Mouse (Mus musculus): Measurements from ENCODE around the gene Cyfip2.

Gene Cyfip2

DNA sequence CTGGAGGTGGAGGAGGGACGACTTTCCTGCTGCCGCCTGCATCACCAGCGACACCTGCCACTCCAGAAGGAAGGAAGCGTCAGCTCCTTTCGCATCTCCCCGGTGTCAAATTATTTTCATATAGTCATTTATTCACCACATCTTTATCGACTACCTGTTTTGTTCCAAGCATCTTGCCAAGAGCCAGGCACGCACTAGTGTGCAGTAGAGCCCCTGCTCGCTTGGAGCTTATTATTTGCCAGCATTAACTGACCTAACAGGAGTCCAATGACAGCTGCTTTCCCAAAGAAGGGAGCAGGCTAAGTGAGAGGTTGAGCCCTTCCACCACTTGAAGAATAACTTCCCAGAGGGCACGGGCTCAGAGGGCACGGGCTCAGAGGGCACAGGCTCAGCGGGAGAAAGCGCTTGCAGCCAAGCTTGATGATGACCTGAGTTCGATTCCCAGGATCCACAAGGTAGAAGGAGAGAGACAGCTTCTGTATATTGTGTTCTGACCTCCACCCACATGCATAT lies at the start of gene Cyfip2:
TSS of gene Cyfip2 (minus strand) at position 337 of the 513 bp plus-strand sequence.
- DNase-seq (ENCODE audit: inconsistent age in 2 of 2, low spot score in 1 of 2), result no peak

DNA sequence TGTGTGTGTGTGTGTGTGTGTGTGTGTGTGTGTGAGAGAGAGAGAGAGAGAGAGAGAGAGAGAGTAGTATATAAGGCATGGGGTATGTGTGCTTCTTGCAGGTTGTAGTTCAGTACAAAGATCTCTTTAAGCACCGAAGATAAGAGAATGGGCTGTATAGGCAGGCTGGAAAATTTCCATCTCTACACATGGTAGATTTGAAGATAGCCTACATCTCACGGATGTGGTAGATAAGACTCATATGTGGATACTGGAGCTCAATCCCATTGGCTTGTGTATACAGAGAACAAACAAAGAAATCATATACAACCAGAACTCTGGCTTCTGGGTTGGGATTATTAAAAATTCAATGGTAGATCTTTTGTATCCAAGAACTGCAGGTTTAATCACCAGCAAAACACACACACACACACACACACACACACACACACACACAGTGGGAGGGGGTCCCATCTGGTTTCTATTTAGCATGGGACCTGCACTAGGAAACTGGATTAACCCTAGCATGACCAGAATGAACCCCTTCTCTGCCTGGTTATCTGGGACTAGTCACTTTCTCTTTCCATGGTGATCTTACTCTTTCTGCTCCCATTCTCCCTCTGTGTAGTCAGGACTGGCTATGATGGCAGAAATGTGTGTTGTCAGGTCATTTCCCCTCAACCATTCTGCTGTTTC lies 48.5 kb upstream of the Cyfip2 start:
- no peak for DNase-seq (ENCODE audit: inconsistent age in 2 of 2, low spot score in 1 of 2)

DNA sequence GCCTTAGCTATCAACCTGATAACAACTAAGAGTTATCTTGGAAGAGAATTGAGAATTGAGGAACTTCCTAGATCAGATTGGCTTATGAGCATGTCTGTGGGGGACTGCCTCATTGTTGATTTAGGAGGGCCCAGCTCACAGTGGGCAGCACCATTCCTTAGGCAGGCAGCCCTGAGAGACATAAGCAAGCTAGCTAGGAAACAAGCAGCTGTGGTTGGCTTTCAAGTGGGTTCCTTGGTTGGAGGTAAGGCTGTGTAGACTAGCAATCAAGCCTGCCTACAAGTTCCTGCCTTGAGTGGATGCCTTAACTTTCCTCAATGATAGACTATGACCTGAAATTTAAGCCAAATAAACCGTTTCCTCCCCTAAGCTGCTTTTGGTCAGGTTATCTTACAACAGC lies 45.7 kb upstream of the Cyfip2 start:
- no peak for DNase-seq (ENCODE audit: inconsistent age in 2 of 2, low spot score in 1 of 2)

DNA sequence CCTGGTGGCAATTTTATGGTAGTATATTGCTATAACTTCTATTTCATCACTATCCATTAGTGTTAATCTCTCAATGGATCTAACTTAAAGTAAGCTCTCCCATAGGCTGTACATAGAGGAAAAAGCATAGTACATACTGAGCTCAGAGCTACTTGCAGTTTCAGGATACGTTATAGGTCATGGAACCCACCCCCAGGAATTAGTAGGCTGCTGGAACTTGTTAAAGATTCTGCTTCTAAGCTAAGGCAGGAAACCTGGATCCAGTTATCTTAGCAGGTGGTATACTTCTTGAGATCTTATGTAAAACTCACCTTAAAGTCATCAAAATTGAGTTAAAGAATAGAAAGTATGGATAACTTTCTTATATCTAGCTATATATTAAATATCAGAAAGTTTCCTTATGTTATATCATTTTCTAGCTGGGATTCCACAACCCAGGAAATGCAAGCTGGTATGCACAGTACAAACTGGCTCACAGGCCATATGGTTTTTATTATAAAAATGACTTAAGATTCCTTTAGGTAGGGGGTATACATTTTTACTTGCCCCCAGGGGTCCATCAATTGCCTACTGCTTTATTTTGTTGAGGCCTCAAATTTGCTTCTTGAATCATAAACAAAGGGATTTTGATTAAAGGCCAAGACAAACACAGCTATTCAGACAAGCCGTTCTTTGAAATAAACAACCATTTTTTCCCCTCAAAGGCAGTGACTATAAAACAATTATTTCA lies 37.2 kb upstream of the Cyfip2 start:
- no peak for DNase-seq (ENCODE audit: inconsistent age in 2 of 2, low spot score in 1 of 2)

DNA sequence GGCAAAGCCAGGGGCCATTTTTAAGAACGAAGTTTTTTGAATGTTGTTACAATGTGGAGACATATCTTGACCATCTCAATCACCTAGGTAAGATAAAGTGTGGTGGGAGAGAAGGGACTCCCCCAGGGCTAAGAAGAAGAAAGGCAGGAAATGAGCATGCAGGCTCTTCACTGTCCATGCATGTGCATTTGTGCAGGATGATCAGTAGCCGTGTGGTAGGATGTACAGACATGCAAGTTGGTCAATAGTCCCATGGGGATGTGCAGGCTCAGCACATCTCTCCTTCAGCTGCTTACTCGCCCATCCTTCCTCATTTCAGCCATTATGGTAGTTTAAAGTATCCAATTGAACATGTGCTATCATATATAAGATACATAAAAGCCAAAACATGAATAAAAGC lies 35.8 kb upstream of the Cyfip2 start:
- no peak for DNase-seq (ENCODE audit: inconsistent age in 2 of 2, low spot score in 1 of 2)

DNA sequence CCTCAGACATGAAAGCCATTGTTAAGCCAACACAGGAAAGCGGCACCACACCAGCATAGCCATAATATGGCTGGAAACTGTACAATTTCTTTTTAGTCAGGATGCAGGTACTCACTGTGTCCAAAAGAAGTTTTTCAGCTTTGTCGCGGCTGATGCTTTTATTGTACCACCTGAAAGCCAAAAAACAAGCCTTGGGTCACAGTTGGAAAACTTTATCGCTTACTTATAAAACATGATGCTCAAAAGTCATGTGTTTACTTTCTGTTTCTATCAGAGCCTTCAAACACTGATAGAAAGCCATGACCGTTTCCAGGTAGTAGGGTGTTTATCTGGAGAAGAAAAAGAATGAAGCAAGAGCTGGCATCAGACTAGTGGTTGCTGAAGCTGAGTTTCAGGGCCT lies 35.1 kb upstream of the Cyfip2 start:
- no peak for DNase-seq (ENCODE audit: inconsistent age in 2 of 2, low spot score in 1 of 2)

DNA sequence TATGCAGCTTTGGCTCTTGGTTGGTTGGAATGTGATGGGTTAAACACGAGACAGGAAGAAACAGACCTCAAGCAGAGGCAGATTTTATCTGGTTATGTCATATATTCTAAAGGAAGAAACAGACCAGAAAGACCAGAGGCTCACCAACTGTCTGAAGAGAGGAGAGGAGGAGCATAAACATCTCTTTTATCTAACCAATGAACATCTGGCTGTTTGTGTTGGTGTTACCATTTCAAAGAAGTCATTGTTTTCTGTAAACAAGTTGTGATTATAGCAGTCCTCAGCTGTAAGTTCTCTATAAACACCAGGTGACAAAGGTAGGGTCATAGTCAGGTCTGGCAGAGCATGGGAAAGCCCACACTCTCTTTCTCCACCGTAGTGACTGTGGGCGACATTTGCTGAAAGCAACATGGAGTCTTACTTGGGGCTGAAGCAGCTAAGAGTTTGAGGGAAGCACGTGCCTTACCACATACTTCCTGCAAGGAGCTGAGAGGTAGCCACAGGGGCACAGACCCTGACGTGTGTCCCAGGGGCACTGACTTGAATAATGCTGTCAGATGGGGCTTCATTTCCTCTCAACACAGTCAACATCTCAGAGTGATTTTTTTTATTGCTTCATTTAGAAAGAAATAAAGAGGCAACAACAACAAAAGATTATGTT lies 31.4 kb upstream of the Cyfip2 start:
- no peak for DNase-seq (ENCODE audit: inconsistent age in 2 of 2, low spot score in 1 of 2)

DNA sequence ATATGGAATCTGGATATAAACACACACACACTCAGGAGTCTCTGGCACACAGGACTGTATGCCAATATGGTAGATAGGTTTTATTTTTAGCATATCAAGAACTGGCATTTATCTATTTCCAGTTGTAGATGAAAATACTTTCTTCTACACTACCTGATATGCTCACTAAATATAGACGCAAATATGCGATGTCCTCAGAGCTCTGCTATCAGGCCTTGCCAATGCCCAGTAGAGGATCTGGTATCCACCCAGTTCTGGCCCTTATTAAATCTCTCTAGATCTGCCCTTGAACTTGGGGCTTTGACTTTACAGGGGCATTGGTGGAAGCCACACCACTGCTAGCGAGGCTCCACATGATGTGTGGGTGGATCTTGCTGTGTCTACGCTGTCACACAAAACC lies 29.3 kb upstream of the Cyfip2 start:
- DNase-seq (ENCODE audit: inconsistent age in 2 of 2, low spot score in 1 of 2), result no peak

DNA sequence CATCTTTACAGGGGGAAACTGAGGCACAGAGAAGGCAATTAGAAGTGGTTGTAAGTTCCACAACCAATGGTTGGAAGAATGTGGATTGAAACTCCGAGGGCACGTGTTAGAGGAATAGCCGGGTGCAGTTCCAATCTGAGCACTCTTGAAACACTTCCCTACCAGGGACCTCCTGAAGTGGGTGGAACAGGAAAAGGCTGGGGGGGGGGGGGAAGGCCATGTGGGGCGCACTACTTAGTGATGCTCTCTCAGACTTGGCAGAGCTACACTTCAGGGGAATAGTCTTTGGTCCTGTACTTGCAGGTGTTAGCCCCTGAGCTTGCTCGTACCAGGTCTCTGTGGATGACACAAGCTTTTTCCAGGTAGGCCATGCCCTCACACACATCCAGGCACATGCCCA lies 23.4 kb upstream of the Cyfip2 start:
- no peak for DNase-seq (ENCODE audit: inconsistent age in 2 of 2, low spot score in 1 of 2)

DNA sequence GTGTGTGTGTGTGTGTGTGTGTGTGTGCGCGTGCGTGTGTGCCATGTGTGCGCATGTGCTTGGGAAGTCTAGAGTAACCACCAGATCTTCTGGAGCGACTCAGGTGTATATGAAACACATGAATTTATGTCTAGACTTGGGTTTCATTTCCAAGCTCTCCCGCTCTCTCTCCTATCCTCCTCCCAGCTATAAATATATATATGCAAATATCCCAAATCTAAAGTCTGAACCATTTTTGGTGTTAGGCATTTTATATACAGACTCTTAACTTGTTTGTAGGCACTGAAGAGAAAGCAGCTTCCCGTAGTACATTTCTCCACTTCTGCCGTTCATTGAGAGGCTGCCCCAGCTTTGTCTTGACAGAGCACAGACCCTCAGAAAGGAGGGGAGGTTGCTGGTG lies 19.6 kb upstream of the Cyfip2 start:
- no peak for DNase-seq (ENCODE audit: inconsistent age in 2 of 2, low spot score in 1 of 2)

DNA sequence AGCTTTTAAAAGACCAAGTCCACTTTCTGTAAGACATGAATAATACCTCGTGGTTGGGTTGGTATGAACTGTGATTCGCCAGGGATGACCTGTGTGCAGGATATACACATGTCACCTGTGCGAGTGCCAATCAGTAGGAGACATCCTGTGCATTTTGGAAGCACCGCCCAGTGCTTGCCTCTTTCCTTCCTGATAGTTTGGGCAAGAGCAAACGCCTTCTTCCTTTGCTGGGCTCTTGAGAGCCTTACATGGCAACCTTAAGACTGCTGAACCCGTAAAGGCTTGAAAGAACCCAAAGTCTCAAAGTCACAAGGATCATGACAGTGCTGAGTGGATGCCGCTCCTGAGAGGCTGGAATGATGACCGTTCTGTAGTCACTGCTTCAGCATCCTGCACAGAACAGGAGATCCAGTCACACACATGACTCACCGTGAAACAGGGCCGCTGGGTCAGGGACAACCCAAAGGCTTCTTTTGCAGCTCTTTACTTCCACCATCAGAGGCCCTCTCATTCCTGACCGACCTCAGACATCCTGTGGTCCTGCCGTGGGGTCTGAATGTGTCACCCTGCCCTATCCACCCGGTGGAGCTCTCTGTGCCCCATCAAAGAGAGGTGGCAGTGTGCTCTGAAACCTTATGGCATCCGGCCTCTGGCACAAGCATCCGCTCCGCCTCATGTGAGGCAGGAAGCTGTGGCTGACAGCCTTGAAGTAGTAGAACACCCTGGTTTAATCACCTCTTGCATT lies 13.8 kb upstream of the Cyfip2 start:
- peak; percentile 75 to 86 for DNase-seq (ENCODE audit: inconsistent age in 2 of 2, low spot score in 1 of 2)

DNA sequence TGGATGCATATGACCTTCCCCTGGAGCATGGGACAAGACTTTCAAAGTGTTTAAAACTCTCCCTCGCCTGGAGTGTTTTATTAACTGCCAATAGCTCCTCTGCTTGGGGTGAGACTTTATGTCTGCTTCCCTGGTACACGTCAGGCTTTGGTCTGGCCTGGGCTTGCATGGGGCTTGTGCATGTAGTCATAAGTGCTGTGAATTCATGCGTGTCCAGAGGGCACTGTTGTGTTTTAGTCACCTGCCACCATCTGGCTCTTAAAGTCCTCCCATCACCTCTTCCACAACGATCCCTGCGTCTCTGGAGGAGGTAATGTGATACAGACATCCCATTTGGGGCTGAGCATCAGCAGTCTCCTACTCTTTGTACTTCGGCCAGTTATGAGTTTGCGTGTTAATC lies 8.9 kb upstream of the Cyfip2 start:
- DNase-seq (ENCODE audit: inconsistent age in 2 of 2, low spot score in 1 of 2), result no peak

DNA sequence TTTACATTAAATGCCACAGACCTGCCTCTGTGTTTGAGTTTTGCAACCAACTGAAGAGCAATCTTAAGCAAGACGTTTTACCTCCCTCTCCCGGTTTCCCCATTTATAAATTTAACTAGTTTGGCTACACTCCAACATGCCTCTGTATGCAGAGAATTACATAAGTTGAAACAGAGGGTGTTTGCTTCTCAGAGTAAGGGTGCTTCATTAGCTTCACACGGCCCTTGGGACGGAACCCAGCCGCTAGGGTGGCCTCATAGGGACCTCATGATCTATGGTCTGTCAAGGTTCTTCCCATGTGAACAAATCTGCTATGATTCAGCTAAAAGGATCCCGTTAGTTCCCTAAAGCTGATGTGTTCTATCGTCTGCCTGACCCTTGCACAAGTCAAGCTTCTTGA lies 1.9 kb upstream of the Cyfip2 start:
- peak; percentile 23 to 61 for DNase-seq (ENCODE audit: inconsistent age in 2 of 2, low spot score in 1 of 2)

DNA sequence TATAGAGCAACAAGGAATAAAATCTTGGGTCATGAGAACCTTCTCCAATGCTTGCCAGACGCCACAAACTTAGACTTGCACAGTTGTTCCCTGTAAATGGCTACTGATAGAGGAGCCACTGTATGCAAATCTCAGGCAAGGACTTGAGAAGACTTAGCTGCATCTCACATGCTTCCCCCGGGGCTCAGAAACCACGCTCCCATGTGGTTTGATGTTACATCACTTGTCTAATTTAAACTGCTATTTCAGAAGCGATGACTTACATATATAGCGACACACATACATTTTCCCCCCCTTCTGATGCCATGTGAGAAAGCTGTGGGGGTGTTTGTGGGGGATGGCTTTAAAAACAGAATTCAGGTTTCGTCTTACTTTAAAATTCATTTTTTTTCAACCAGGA lies 1.2 kb upstream of the Cyfip2 start:
- no peak for DNase-seq (ENCODE audit: inconsistent age in 2 of 2, low spot score in 1 of 2)

DNA sequence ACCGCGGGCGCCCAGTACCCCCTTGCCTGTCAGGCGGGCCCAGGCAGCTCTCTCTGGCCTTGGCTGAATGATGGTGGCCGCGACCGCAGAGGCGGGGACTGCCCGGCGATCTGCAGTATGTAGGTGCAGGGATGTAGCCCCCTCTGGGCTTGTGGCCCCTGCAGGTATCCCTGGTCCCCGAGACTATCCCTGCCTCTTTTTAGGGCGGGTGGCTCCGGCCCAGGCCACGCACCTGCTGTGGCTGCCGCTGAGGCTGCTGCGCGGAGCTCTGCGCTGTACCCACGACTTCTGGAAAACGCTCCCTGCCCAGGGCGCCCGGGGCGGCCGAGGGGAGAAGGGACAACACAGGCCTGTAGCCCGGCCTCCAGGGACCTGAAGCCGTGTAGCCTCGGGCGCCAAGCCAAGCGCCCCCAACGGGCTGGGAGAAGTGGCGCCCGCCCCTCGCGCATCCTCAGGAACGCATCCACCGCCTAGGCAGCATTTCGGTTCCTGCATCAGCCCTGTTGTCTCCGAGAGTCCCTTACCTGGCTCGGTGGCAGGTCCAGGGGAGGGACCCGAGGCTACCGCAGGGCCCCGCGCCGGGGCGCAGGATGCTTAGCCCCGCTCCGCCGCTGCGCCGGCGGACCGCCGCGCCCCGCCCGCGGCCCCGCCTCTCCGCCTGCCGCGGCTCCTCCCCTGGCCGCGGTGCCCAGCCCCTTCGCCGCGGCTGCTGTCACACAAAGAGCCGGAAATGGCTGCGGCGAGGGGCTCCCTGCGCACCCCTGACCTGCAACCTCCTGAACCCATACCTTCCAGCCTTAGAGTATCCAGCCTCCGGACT lies 746 bp downstream of the Cyfip2 start:
- DNase-seq (ENCODE audit: inconsistent age in 2 of 2, low spot score in 1 of 2), result peak; percentile 73 to 88

DNA sequence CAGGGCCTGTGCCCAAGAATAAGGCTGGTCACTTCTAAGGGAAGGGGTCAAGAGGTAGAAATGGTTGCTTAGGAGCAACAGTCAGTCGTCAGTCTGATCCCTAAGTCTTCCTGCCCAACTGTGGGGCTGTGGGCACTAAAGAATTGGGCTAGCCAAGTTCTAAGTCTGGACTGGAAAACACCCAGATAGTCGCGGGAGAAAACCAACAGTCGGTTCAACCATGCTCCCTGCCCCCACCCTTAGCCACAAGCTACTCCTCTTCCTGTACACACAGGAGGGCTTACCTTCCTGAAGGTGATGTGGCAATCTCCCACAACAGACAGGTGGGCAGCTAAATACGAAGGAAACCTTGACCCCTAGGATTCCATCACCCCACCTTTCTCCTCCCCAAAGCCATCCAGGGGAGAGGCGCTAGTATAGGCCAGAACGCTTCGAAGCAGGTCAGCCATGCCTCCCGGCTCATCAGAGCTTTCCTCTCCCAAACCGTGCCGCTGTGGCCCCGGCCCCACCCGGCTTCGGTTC lies 1.4 kb downstream of the Cyfip2 start:
- peak in 1 of 2 experiments; percentile 85 for DNase-seq (ENCODE audit: inconsistent age in 2 of 2, low spot score in 1 of 2)

DNA sequence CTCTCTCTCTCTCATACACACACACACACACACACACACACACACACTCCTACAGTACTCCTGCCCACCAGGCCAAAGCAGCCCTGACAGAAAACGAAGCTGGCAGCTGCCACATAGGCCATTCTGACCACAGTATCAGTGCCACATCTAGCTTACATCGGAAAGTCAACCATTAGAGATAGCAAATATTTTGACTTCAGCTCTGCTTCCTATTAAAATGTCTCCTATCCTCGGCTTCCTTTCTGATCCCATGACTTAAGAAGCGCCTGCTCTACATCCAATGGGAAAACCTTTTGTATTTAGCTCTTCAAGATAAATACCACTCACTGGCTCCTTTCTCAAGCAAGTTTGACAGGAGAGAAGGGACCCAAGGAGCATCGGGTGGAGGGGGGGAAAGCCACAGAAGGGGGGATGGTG lies 2.0 kb downstream of the Cyfip2 start:
- DNase-seq (ENCODE audit: inconsistent age in 2 of 2, low spot score in 1 of 2), result peak in 1 of 2 experiments; percentile 72

DNA sequence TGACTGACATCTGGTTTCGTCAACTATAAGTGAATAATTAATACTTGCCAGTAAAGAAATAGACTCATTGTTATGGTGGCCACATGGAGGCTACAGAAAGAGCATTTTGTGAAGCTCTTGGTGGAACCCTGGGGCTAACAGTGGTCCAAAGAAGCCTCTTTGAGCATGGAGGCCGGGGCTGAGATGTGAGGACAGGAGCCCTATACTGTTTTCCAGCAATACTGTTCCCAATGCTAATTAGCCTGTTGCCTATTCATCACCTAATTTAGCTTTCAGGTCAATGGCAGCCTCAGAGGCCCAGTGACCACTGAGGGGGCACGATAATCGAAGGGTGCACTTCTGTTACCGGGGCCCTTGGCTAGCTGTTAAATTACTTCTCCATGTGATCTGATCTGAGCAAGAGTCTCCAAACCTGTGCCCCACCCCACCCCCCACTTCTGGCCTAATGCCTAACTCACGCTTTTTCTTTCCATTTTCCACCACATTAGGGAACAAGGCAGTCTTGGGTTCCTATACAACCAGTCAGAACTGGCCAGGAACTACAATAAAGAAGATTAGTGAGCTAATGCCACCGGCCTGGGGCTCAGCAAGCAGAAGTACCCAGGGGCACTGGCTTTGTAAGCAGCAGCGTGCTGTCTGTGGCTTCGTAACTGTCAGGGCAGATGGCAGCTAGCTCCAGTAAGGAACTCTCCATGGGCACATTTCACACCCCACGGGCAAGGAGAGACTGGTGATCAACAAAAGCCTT lies 2.7 kb downstream of the Cyfip2 start:
- peak in 1 of 2 experiments; percentile 76 for DNase-seq (ENCODE audit: inconsistent age in 2 of 2, low spot score in 1 of 2)

DNA sequence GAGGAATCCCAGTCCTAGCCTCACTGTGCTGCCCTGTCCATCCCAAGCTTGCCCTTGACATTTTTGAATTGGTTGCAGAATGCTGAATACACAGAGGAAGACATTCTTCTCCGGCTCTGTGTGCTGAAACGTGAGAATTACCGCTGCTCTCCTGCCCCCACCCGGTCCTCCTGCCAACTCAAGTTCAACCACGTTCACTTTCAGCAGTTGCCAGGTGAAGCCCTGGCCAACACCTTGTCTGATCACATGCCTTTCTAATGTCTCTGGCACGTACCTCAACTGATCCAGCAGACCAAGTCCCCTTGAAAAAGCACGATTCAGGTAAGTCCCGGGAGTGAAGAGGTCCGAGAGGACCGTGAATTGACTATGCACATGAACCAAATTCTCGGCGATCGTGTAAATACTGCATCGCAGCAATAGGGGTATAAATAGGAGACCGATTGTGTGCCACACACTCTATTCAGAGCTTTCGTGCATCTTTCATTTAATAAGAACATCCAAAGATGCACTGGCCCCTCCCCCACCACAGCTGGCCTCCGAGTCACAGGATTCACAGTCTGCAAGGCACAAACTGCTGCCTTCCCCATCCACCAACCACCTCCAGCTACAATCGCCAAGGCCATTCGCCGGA lies 3.4 kb downstream of the Cyfip2 start:
- peak in 1 of 2 experiments; percentile 81 for DNase-seq (ENCODE audit: inconsistent age in 2 of 2, low spot score in 1 of 2)
